Mouse (Mus musculus): ENCODE measurements around the gene Synrg. TPM values are rescaled to one million over a fixed set of nuclear protein-coding genes. Genes with fewer than 3 reads are reported as not detected.

Gene Synrg
- total RNA-seq, 2 experiments from 2014 or later: 21.0 to 33.4 TPM

DNA sequence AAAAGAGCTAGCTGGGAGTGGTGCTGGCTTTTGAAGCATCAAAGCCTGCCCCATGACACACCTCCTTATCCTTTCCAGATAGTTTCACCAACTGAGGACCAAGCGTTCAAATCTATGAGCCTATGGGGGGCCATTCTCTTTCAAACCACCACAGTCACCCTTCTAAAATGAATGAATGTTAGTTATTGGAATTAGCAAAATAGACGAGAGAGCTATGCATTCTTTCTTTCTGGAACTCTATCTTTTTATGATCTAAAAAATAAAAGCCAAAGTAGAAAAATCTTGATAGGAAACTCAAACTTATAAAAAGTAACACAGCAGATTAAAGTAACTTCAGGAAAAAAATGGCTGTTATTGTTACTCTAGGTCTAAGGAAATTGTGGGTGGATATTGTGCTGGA lies 13.6 kb downstream of the Synrg start:
- ATAC-seq (replicated peaks; ENCODE audit: low FRiP score, low TSS enrichment, poor library complexity, severe bottlenecking): no peak

GRCm38 (mm10) chr11:83979992-83980391 lies 15.8 kb downstream of the Synrg start:
- ATAC-seq (replicated peaks; ENCODE audit: low FRiP score, low TSS enrichment, poor library complexity, severe bottlenecking): no peak

DNA sequence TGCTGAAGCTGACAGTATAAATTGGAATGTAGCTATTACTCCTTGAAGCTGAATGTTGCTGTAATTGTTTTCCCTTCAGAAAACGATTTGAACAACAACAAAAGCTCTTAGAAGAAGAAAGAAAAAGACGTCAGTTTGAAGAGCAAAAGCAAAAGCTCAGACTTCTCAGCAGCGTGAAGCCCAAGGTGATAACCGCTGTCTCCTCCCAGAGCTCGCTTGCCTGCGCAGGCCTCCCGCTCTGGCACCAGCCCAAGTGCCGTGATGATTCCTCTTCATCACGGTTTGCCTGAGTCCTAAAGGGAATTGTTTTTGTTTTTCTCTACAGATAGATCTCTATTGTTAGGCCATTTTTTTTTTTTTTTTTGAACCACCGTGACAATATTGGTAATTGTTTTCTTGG lies 17.1 kb downstream of the Synrg start:
- ATAC-seq (replicated peaks; ENCODE audit: low FRiP score, low TSS enrichment, poor library complexity, severe bottlenecking): no peak

GRCm38 (mm10) chr11:83991701-83992100 lies 27.5 kb downstream of the Synrg start:
- 0 out of 2 replicates have a peak, but pooled peaks have one; percentile 52 for ATAC-seq (replicated peaks; ENCODE audit: low FRiP score, low TSS enrichment, poor library complexity, severe bottlenecking)

- ATAC-seq (replicated peaks; ENCODE audit: low FRiP score, low TSS enrichment, poor library complexity, severe bottlenecking): no peak
These were observed 29.2 kb downstream of the Synrg start for GRCm38 (mm10) chr11:83993428-83993827.

GRCm38 (mm10) chr11:83994481-83994880 lies 30.3 kb downstream of the Synrg start:
- ATAC-seq (replicated peaks; ENCODE audit: low FRiP score, low TSS enrichment, poor library complexity, severe bottlenecking): no peak

- ATAC-seq (replicated peaks; ENCODE audit: low FRiP score, low TSS enrichment, poor library complexity, severe bottlenecking): no peak
These were observed 31.3 kb downstream of the Synrg start for GRCm38 (mm10) chr11:83995535-83995950.

DNA sequence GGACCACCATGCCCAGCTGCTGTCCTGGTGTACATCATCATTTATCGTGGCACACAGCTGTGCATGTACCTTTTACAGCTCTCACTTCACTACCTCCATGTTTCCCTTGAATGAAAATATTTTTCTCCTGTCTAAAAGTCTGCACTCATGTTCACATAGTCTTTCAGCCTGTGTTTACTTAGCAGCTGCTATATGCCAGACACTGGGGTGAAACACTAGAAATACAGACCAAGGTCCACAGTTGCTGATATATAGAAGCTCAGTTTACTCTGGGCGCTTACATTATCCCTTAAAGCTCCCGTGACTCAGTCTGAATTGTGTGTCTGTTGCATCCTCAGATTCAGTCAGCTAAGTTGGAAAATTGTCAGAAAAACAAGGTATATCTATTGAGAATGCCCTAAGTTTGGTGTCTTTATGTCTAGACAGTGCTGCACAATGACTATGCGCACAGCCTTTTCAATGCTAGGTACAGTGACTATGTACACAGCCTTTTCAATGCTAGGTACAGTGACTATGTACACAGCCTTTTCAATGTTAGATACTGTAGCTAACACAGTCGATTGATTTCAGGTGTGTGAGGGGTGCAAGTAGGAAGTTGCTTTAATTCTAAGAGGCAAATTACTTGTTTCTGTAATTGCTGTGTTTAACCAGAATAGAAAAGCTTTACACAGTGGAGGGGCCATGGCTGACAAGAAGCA lies 33.1 kb downstream of the Synrg start:
- no peak for ATAC-seq (replicated peaks; ENCODE audit: low FRiP score, low TSS enrichment, poor library complexity, severe bottlenecking)

- no peak for ATAC-seq (replicated peaks; ENCODE audit: low FRiP score, low TSS enrichment, poor library complexity, severe bottlenecking)
These were observed 34.8 kb downstream of the Synrg start for GRCm38 (mm10) chr11:83998993-83999392.

DNA sequence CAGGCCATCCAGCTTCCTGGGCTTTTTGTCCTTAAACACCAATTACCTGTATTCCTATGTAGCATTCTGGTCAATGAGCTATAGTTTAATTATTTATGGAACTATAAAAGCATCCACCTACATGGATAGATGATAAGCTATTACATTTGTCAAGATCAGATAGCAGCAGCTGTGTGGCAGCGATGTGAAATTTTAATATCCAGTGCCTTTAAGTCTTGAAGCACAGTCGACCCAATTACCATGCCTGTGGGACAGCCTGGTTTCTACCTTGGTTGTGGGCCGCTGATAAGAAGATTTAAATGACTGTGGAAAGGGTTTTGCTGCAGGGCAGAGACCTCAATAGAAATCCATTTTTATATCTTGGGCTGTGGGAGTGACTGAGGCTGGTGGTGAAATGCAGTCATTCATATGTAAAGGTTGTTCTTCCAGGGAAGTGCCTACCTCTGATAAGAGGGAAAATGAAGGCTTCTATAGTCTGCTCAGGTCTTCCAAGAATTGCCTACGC lies 35.2 kb downstream of the Synrg start:
- no peak for ATAC-seq (replicated peaks; ENCODE audit: low FRiP score, low TSS enrichment, poor library complexity, severe bottlenecking)

GRCm38 (mm10) chr11:84001257-84001656 lies 37.0 kb downstream of the Synrg start:
- no peak for ATAC-seq (replicated peaks; ENCODE audit: low FRiP score, low TSS enrichment, poor library complexity, severe bottlenecking)

DNA sequence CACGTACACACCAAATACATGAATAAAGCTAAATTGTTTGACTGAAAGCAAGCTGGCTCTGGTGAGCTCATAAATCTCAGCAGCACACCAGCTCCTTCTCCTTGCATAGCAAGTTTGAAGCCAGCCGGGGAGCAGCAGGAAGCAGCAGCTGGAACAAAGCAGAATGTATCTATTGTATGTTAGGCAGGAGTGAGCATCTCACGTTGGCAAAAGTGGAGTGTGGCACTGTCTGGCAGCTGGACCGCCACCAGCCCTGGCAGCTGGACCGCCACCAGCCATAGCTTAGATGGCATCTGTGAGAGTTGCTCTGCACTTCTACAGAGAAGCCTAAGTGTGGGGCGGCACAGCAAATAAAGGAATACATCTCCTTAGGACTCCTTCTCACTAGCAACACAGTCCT lies 39.8 kb downstream of the Synrg start:
- no peak for ATAC-seq (replicated peaks; ENCODE audit: low FRiP score, low TSS enrichment, poor library complexity, severe bottlenecking)

DNA sequence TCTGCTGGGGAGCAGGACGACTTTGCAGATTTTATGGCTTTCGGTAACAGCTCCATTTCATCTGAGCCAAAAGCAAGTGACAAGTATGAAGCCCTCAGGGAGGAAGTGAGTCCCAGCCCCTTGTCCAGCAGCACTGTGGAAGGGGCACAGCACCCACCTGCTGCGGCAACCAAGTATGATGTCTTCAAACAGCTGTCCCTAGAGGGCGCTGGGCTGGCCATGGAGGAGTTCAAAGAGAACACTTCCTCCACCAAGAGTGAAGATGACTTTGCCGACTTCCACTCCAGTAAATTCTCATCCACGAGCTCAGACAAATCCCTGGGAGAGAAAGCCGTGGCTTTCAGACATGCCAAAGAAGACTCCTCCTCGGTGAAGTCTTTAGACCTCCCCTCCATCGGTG lies 44.8 kb downstream of the Synrg start:
- ATAC-seq (replicated peaks; ENCODE audit: low FRiP score, low TSS enrichment, poor library complexity, severe bottlenecking): no peak

- no peak for ATAC-seq (replicated peaks; ENCODE audit: low FRiP score, low TSS enrichment, poor library complexity, severe bottlenecking)
These were observed 46.2 kb downstream of the Synrg start for GRCm38 (mm10) chr11:84010411-84010810.

DNA sequence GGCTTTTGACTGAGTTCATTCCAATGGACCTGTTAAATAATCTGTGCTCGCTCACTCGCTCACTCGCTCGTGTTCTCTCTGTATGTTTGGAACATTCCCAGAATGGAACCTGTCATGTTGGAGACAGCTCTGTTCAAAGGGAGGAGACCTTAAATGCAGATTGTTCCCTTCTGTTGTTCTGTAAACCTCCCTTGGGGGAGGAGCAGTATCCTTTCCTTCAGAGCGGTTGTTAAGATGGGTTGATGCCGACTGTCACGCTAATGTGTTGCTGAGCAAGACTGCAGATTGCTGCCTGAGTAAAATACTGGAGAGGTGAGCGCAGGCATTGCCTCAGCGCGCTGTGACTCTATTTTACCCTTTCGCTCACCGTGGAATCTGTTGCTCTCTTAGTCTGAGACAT lies 46.8 kb downstream of the Synrg start:
- ATAC-seq (replicated peaks; ENCODE audit: low FRiP score, low TSS enrichment, poor library complexity, severe bottlenecking): no peak

- no peak for ATAC-seq (replicated peaks; ENCODE audit: low FRiP score, low TSS enrichment, poor library complexity, severe bottlenecking)
These were observed 47.3 kb downstream of the Synrg start for GRCm38 (mm10) chr11:84011576-84011975.

GRCm38 (mm10) chr11:84013105-84013504 lies 48.9 kb downstream of the Synrg start:
- ATAC-seq (replicated peaks; ENCODE audit: low FRiP score, low TSS enrichment, poor library complexity, severe bottlenecking): no peak

DNA sequence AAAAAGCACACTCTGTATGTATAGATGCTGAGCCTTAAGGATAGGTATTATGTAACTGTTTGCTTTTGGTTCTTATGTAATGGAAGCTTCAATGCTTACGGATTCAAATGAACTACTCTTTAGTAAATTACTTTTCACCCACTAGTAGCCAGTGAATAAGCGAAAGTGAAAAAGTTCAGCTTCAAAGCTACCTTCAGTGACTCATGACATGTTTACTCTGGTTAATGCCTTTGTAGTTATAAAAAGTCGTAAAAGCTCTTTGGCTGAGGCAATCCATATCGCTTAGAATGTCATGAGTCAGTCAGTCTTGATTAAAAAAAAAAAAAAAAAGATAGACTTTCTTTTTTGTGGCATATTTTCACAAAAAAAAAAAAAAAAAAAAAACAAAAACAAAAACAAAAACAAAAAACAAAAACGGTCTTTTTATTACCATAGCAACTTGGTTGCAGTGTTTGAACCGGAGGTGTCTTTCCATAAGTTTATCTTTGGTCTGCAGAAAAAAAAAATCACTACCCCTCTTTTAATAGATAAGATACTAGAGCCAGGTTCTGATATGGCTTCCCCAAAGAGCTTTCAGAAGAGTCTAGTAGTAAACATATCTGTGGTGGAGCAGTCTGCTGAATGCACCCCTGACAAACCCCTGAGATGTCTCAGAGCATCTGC lies 52.0 kb downstream of the Synrg start:
- no peak for ATAC-seq (replicated peaks; ENCODE audit: low FRiP score, low TSS enrichment, poor library complexity, severe bottlenecking)

GRCm38 (mm10) chr11:84016810-84017508 lies 52.7 kb downstream of the Synrg start:
- ATAC-seq (replicated peaks; ENCODE audit: low FRiP score, low TSS enrichment, poor library complexity, severe bottlenecking): no peak

DNA sequence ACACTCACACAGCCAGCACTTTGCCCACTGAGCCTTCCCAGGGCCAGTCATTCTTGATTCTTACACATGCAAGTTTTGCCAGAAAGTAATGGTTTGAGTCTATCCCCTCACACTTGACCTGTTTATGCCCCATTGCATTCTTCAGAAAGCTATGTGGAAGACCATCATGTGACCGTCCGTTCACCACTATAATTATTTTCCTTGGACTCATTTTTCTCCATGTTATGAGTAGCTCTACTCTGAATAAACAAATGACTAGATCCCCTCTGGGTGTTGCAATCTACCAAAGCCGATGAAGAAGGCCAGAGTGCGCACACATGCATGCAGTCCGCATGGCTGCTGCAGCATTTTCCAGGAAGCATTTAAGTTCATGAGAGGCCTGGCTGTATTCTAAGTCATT lies 63.0 kb downstream of the Synrg start:
- no peak for ATAC-seq (replicated peaks; ENCODE audit: low FRiP score, low TSS enrichment, poor library complexity, severe bottlenecking)
